ENCODE assay signal across 26 mouse cellular contexts in the genomic region with DNA sequence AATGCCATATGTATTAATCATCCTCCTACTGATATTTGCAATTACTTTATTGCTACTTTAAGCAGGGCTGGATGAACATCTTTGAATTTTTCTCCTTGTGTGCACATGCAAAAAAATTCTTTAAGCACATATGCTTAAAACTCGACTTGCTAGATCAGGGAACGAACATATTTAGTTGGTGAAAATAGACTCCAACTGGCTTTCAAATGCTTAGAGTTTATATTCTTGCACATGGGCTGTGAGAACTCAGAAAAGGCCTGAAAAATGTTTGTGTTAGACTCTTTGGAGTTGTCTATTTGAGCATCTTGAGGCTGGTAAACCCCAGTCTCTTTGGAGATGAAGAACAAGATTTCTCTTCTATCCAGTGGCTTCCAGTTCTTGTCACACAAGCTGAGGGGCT.
"Had no signal": no experiment of that assay in that cellular context is flagged by ENCODE, and none has a peak within 500 bp of the region (broad histone marks: within the 10 kb centered on the region; RNA-seq: fewer than 3 reads in every experiment).

No protein-coding gene starts in this region.

- H3K4me3 ChIP-seq: gastrocnemius, adult 2 months; heart, embryonic 10.5 days; heart, embryonic 12.5 days; hindbrain, embryonic 10.5 days; hindbrain, embryonic 12.5 days; hindbrain, embryonic 15.5 days; kidney, embryonic 15.5 days; left cerebral cortex, adult 2 months; limb, embryonic 10.5 days; limb, embryonic 12.5 days; liver, embryonic 13.5 days had no signal

- H3K27me3 ChIP-seq: heart, embryonic 12.5 days; hindbrain, embryonic 12.5 days; hindbrain, embryonic 15.5 days; kidney, embryonic 15.5 days; limb, embryonic 12.5 days; liver, embryonic 13.5 days had no signal

- ATAC-seq: hindbrain, postnatal 0 days; intestine, embryonic 16.5 days had no signal

- H3K4me2 ChIP-seq: heart, embryonic 12.5 days; hindbrain, embryonic 12.5 days; hindbrain, embryonic 15.5 days; kidney, embryonic 15.5 days; limb, embryonic 12.5 days; liver, embryonic 11.5 days; liver, embryonic 13.5 days had no signal

- H3K4me1 ChIP-seq: heart, embryonic 10.5 days; heart, embryonic 12.5 days; hindbrain, embryonic 10.5 days; hindbrain, embryonic 12.5 days; hindbrain, embryonic 15.5 days; kidney, embryonic 15.5 days; limb, embryonic 10.5 days; limb, embryonic 12.5 days; liver, embryonic 13.5 days had no signal

- H3K36me3 ChIP-seq: heart, embryonic 10.5 days; heart, embryonic 12.5 days; hindbrain, embryonic 10.5 days; hindbrain, embryonic 12.5 days; hindbrain, embryonic 15.5 days; kidney, embryonic 15.5 days; limb, embryonic 10.5 days; limb, embryonic 12.5 days; liver, embryonic 13.5 days had no signal

- DNase-seq: gastrocnemius, adult 2 months; gastrocnemius, postnatal 10 days; gastrocnemius, postnatal 25 days; heart, adult 18-20 months; heart, postnatal 10 days; heart, postnatal 4 days; kidney, adult 11 months; kidney, adult 2 months; kidney, adult 9 months; kidney, postnatal 14 days; kidney, postnatal 36 days; liver; liver, embryonic 13.5 days had no signal

- H3K9ac ChIP-seq: heart, embryonic 12.5 days; hindbrain, embryonic 12.5 days; hindbrain, embryonic 15.5 days; kidney, embryonic 15.5 days; limb, embryonic 12.5 days; liver, embryonic 13.5 days had no signal

- H3K27ac ChIP-seq: gastrocnemius, adult 2 months; heart, embryonic 10.5 days; hindbrain, embryonic 10.5 days; hindbrain, embryonic 12.5 days; hindbrain, embryonic 15.5 days; hindbrain, postnatal 0 days; kidney, embryonic 15.5 days; kidney, postnatal 0 days; left cerebral cortex, adult 2 months; limb, embryonic 10.5 days; limb, embryonic 12.5 days; liver, embryonic 13.5 days had no signal

- H3K9me3 ChIP-seq: heart, embryonic 10.5 days; heart, embryonic 12.5 days; hindbrain, embryonic 10.5 days; hindbrain, embryonic 12.5 days; hindbrain, embryonic 15.5 days; kidney, embryonic 15.5 days; limb, embryonic 10.5 days; limb, embryonic 12.5 days; liver, embryonic 13.5 days had no signal
